8 mouse cellular contexts compared by ENCODE assay signal in genomic region chr19:27450458-27450857, GRCm38 (mm10). TPM values are rescaled to one million over a fixed set of nuclear protein-coding genes. Genes with fewer than 3 reads are reported as not detected.
DNase-seq lines count a peak whose midpoint lies in the region; ATAC-seq and TF ChIP-seq lines count a peak whose summit lies in the region.
"Had no signal": no experiment of that assay in that cellular context is flagged by ENCODE, and none has a peak within 500 bp of the region (broad histone marks: within the 10 kb centered on the region; RNA-seq: fewer than 3 reads in every experiment).

No protein-coding gene starts in this region.

- H3K27me3 ChIP-seq in C2C12 (ENCODE audit: control insufficient read depth, insufficient read depth, insufficient read length): no peaks in the 10 kb centered on the region
- H3K27me3 ChIP-seq in heart, embryonic 10.5 days (ENCODE audit: insufficient read depth, poor library complexity, severe bottlenecking): no peaks in the 10 kb centered on the region

- 44% methylated on average over 4 of the region's 4 CpGs for whole genome bisulfite sequencing in heart, embryonic 10.5 days

- no peak overlapping the region for H3K27ac ChIP-seq in heart, embryonic 10.5 days
- H3K27ac ChIP-seq: heart, embryonic 13.5 days had no signal

- no peak overlapping the region for H3ac ChIP-seq in C2C12 (ENCODE audit: control insufficient read depth, insufficient read length, low read depth)

- H3K36me3 ChIP-seq in C2C12 (ENCODE audit: control insufficient read depth, insufficient read depth): no peaks in the 10 kb centered on the region
- H3K36me3 ChIP-seq in heart, embryonic 10.5 days: no peaks in the 10 kb centered on the region
- H3K36me3 ChIP-seq: heart, embryonic 13.5 days had no signal

- H3K4me3 ChIP-seq in C2C12 (ENCODE audit: insufficient read depth, poor library complexity, severe bottlenecking): no peak overlapping the region
- no peak overlapping the region for H3K4me3 ChIP-seq in heart, embryonic 10.5 days
- H3K4me3 ChIP-seq: heart, embryonic 13.5 days had no signal

- TF ChIP-seq CTCF in C2C12 (IDR thresholded peaks at IDR 0.05; ENCODE audit: control insufficient read depth, insufficient read depth, insufficient read length): peak; percentile 77

- no peaks in the 10 kb centered on the region for H3K4me1 ChIP-seq in heart, embryonic 10.5 days
- H3K4me1 ChIP-seq: heart, embryonic 13.5 days had no signal

- no peaks in the 10 kb centered on the region for H3K79me3 ChIP-seq in C2C12 (ENCODE audit: low read depth)

- no peaks in the 10 kb centered on the region for H3K9me3 ChIP-seq in heart, embryonic 10.5 days
- H3K9me3 ChIP-seq: heart, embryonic 13.5 days had no signal

- H3K79me2 ChIP-seq in C2C12 (ENCODE audit: control insufficient read depth, insufficient read depth): no peaks in the 10 kb centered on the region

- peak; percentile 28 for DNase-seq in Muller cell, postnatal 12 days (ENCODE audit: inconsistent ontology term)
- peak; percentile 81 for DNase-seq in heart, embryonic 10.5 days (ENCODE audit: low spot score)
- peak; percentile 41 to 71 for DNase-seq in layer of hippocampus, postnatal 14 days (ENCODE audit: low spot score in 2 of 2)
- DNase-seq in right cerebral cortex, postnatal 36 days (ENCODE audit: low spot score in 2 of 2): peak; percentile 38 to 49

- ATAC-seq in common myeloid progenitor, adult 5-6 weeks (replicated peaks; ENCODE audit: low read depth, poor library complexity, severe bottlenecking): peak; percentile 52
- ATAC-seq in megakaryocyte, adult 5-6 weeks (ENCODE audit: poor library complexity, severe bottlenecking): peak; percentile 47

TF ChIP-seq in C2C12, 6 proteins besides CTCF, POLR2A, EP300 and RAD21:
- no peak for TF ChIP-seq MYOD1 (IDR thresholded peaks at IDR 0.05; ENCODE audit: control insufficient read depth, insufficient read length, low read depth)
- TF ChIP-seq MYOG (IDR thresholded peaks at IDR 0.05; ENCODE audit: control insufficient read depth, extremely low read depth, insufficient read length): no peak
- no peak for TF ChIP-seq FOSL1 (IDR thresholded peaks at IDR 0.05; ENCODE audit: insufficient read depth, low read length, poor library complexity, severe bottlenecking)
- no peak for TF ChIP-seq CEBPB (IDR thresholded peaks at IDR 0.05; ENCODE audit: low read depth)
- no peak for TF ChIP-seq USF1 (IDR thresholded peaks at IDR 0.05; ENCODE audit: low read depth)
- TF ChIP-seq MAX (IDR thresholded peaks at IDR 0.05): no peak

RNA-seq across cellular contexts. Expression of gene Pum3, which starts 20.8 kb away (rescaled TPM):
- polyA plus RNA-seq in C2C12 (2012; fragmentation: generic; extraction: Trizol): 55.0 TPM
- 162 and 180 TPM in 2 replicates for total RNA-seq in common myeloid progenitor, adult 5-6 weeks (2017)
- 67.2 and 82.3 TPM in 2 replicates for polyA plus RNA-seq in heart, embryonic 10.5 days (2016; fragmentation: Nextera tagmentation; extraction: Ambion mirVana)
- 10 to 100 TPM; 64.0 to 68.9 TPM for total RNA-seq in layer of hippocampus, postnatal 14 days (2021)
- total RNA-seq in megakaryocyte, adult 5-6 weeks (2015): 80.8 and 90.7 TPM in 2 replicates
- 49.7 and 52.8 TPM in 2 replicates for total RNA-seq in megakaryocyte, adult 5-6 weeks (2017)

Comparison
In these comparisons a context has a peak if more than half of its experiments do, and no peak if none do; other contexts are left out.
1. DNase-seq: peak in every context shown above with its lines; median percentile 81 in heart, embryonic 10.5 days; 56 in layer of hippocampus, postnatal 14 days; 44 in right cerebral cortex, postnatal 36 days; 28 in Muller cell, postnatal 12 days.